Comparison of ENCODE assay signal across 10 mouse cellular contexts in the genomic region with DNA sequence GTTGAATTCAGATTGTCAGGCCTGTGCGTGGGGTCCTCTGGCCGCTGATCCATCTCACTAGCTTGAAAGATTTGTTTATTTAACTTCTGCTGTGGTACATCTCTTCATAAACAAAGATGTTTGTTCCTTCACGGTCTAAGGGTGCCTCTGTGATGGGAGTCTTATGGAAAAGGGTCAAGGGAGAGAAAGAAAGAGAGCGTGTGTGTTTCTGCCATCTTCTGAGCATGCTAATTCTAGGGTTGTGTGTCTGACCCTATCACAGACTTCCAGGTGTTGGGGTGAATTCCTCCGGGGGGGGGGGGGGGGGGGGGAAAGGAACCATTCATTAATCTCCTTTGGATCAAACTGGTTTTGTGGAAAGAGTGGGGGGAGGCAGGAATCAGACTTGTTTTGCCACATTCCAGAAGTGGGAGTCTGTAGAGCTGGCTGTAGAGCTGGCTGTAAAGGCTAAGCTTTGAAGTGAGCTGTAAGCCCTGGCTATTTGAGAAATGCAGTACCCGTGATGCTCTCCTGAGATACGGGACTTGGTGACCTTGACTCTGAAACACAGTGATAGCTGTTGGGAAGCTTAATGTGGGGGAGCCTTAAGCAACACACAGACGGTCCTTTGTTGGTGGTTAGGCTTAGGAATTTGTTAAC.
DNase-seq lines count a peak whose midpoint lies in the region; ATAC-seq and TF ChIP-seq lines count a peak whose summit lies in the region.
"Had no signal": no experiment of that assay in that cellular context is flagged by ENCODE, and none has a peak within 500 bp of the region (broad histone marks: within the 10 kb centered on the region; RNA-seq: fewer than 3 reads in every experiment).

No protein-coding gene starts in this region.

- H3K9ac ChIP-seq in embryonic facial prominence, embryonic 15.5 days: no peak overlapping the region
- no peak overlapping the region for H3K9ac ChIP-seq in kidney, postnatal 0 days (ENCODE audit: low read depth, low read length)
- no peak overlapping the region for H3K9ac ChIP-seq in stomach, embryonic 14.5 days (replicated peaks; ENCODE audit: low read depth, low read length)
- H3K9ac ChIP-seq: neural tube, embryonic 12.5 days had no signal

- H3K4me2 ChIP-seq in embryonic facial prominence, embryonic 15.5 days (replicated peaks): no peak overlapping the region
- no peak overlapping the region for H3K4me2 ChIP-seq in kidney, postnatal 0 days (ENCODE audit: low read length)
- no peak overlapping the region for H3K4me2 ChIP-seq in stomach, embryonic 14.5 days (replicated peaks; ENCODE audit: low read depth, low read length)
- H3K4me2 ChIP-seq: neural tube, embryonic 12.5 days had no signal

- H3K36me3 ChIP-seq in embryonic facial prominence, embryonic 15.5 days: no peaks in the 10 kb centered on the region
- H3K36me3 ChIP-seq in kidney, postnatal 0 days (ENCODE audit: insufficient read depth, low read length): no peaks in the 10 kb centered on the region
- no peaks in the 10 kb centered on the region for H3K36me3 ChIP-seq in stomach, embryonic 14.5 days (ENCODE audit: control insufficient read depth, insufficient read depth, low read length)
- no peaks in the 10 kb centered on the region for H3K36me3 ChIP-seq in forebrain, embryonic 10.5 days (replicated peaks)
- H3K36me3 ChIP-seq: neural tube, embryonic 12.5 days had no signal

- peak; percentile 52 to 72 for DNase-seq in lung, adult 18-20 months
- no peak for DNase-seq in lung, postnatal 10 days
- DNase-seq in kidney, postnatal 0 days (ENCODE audit: low spot score): peak; percentile 65
- no peak for DNase-seq in frontal cortex, postnatal 14 days (ENCODE audit: low spot score in 2 of 2)
- no peak for DNase-seq in forebrain, embryonic 10.5 days (ENCODE audit: extremely low spot score, low spot score)
- DNase-seq: layer of hippocampus, postnatal 36 days had no signal

- H3K4me1 ChIP-seq in embryonic facial prominence, embryonic 15.5 days: peaks cover 11% of the 10 kb centered on the region
- H3K4me1 ChIP-seq in kidney, postnatal 0 days (replicated peaks; ENCODE audit: insufficient read depth, low read length): peaks cover 16% of the 10 kb centered on the region
- H3K4me1 ChIP-seq in stomach, embryonic 14.5 days (ENCODE audit: control insufficient read depth, insufficient read depth, low read length): 0 out of 2 replicates have a peak, but pooled peaks cover 4% of the 10 kb centered on the region
- H3K4me1 ChIP-seq in forebrain, embryonic 10.5 days: peaks cover 10% of the 10 kb centered on the region; the same call in 1 of the 2 replicates

- 39% methylated on average over 8 of the region's 8 CpGs for WGBS in embryonic facial prominence, embryonic 15.5 days
- 26% methylated on average over 8 of the region's 8 CpGs for WGBS in kidney, postnatal 0 days
- 21% methylated on average over 7 of the region's 8 CpGs for WGBS in stomach, embryonic 14.5 days
- WGBS in forebrain, embryonic 10.5 days: 66% methylated on average over 8 of the region's 8 CpGs

- no peak for ATAC-seq in embryonic facial prominence, embryonic 15.5 days (ENCODE audit: insufficient number of reproducible peaks, low FRiP score, low TSS enrichment, low read depth)
- ATAC-seq in kidney, postnatal 0 days (replicated peaks; ENCODE audit: low FRiP score, low read depth): peak; percentile 77
- peak; percentile 68 for ATAC-seq in stomach, embryonic 14.5 days (ENCODE audit: insufficient number of reproducible peaks, insufficient read depth, low FRiP score, low read depth)

- TF ChIP-seq CTCF in kidney, postnatal 0 days (IDR thresholded peaks at IDR 0.05; ENCODE audit: low read depth): no peak

- no peaks in the 10 kb centered on the region for H3K27me3 ChIP-seq in embryonic facial prominence, embryonic 15.5 days
- no peaks in the 10 kb centered on the region for H3K27me3 ChIP-seq in kidney, postnatal 0 days (ENCODE audit: insufficient read depth, low read length)
- no peaks in the 10 kb centered on the region for H3K27me3 ChIP-seq in stomach, embryonic 14.5 days (ENCODE audit: control insufficient read depth, insufficient read depth, low read length)
- H3K27me3 ChIP-seq in forebrain, embryonic 10.5 days (ENCODE audit: poor library complexity, severe bottlenecking): no peaks in the 10 kb centered on the region
- H3K27me3 ChIP-seq: neural tube, embryonic 12.5 days had no signal

- H3K4me3 ChIP-seq in embryonic facial prominence, embryonic 15.5 days (replicated peaks): no peak overlapping the region
- H3K4me3 ChIP-seq in kidney, postnatal 0 days (replicated peaks; ENCODE audit: low read depth, low read length): no peak overlapping the region
- H3K4me3 ChIP-seq in stomach, embryonic 14.5 days (ENCODE audit: low read depth, low read length): no peak overlapping the region
- H3K4me3 ChIP-seq in forebrain, embryonic 10.5 days: no peak overlapping the region
- H3K4me3 ChIP-seq: erythroblast, embryonic 14.5 days; neural tube, embryonic 12.5 days had no signal

- H3K9me3 ChIP-seq in embryonic facial prominence, embryonic 15.5 days (replicated peaks): no peaks in the 10 kb centered on the region
- H3K9me3 ChIP-seq in kidney, postnatal 0 days (replicated peaks; ENCODE audit: low read length): no peaks in the 10 kb centered on the region
- no peaks in the 10 kb centered on the region for H3K9me3 ChIP-seq in stomach, embryonic 14.5 days (ENCODE audit: control insufficient read depth, low read depth, low read length)
- H3K9me3 ChIP-seq in forebrain, embryonic 10.5 days: no peaks in the 10 kb centered on the region
- H3K9me3 ChIP-seq: neural tube, embryonic 12.5 days had no signal

- peak overlapping the region; percentile 18; the same call in 1 of the 2 replicates for H3K27ac ChIP-seq in embryonic facial prominence, embryonic 15.5 days (replicated peaks)
- peak overlapping the region; percentile 78 for H3K27ac ChIP-seq in kidney, postnatal 0 days
- H3K27ac ChIP-seq in stomach, embryonic 14.5 days (ENCODE audit: low read length): peak overlapping the region; percentile 35
- H3K27ac ChIP-seq in forebrain, embryonic 10.5 days: no peak overlapping the region; the same call in 1 of the 2 replicates
- H3K27ac ChIP-seq: neural tube, embryonic 12.5 days had no signal

Comparison
In these comparisons a context has a peak if more than half of its experiments do, and no peak if none do; other contexts are left out.
1. DNase-seq: peak in lung, adult 18-20 months (2 of 2) and kidney, postnatal 0 days (single experiment); none in lung, postnatal 10 days (single experiment), frontal cortex, postnatal 14 days (0 of 2) and forebrain, embryonic 10.5 days (single experiment).